Mouse (Mus musculus): ENCODE measurements at regions not wholly inside any gene's neighbourhood (a gene's known extent, or its start where the extent isn't known, plus 50 kb on each side); places are given as distances from the start of the nearest gene placed in this dataset.

DNA sequence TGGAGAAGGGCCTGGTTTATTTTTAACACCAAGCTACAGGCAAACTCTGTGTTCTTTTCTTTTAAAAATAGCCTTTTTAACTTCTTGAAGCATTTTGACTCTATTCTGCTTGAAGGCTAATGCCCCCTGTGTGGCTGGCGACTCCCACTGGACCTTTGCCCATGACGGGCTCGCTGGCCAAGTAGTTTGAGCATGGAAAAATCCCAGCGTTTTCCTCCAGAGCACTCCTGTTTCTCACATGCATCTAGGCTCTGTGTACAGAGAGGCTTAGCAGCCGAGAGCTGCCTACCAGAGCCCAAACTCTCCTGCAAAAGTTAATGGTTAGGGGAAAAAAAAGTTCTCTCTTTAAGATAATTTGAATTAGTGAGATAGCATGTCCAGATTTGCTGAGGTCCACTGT lies 52.7 kb upstream of the Anapc15-ps start:
- intact Hi-C loops (cut with DNase I), result loop anchor here (5.0 kb wide), 1 partner anchor 46 kb away; no protein-coding TSS in a partner anchor
- DNase-seq, result peak; percentile 67 to 71

DNA sequence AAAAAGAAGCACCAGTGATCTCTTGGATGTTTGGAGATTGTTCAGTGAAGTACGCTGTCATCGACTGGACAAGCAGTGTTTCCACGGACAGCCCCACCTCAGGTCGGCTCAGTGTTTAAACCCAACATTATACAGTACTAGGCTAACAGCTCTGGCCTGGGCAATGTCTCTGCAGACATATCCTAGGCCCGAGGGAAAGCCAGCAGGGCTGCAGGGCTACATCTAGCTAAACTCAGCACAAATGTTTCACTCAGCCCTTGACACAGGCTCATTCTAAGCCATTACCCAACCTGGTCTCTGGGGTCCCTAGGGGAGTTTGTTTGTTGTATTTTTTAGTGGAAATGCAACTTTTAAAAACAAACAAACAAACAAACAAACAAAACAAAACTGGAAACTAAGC lies 52.1 kb upstream of the Anapc15-ps start:
- no peak for DNase-seq
- intact Hi-C loops (cut with DNase I), result loop anchor here (5.0 kb wide), 1 partner anchor 47 kb away; no protein-coding TSS in a partner anchor

Measured in heart, postnatal 36 days (tissue).